Mouse (Mus musculus) testis, adult 2 months (tissue): ENCODE results near the gene Zfp59.
A peak's percentile ranks its signal among the peaks of the same experiment; 100 is the strongest.

ENCODE experiments used
- CTCF ChIP-seq: fragments of 200-500 bp; IDR thresholded peaks from 2 replicates; pipeline ENCODE4 v1.5.1; 2012; ENCODE audit warnings: low read depth, mild to moderate bottlenecking, inconsistent platforms, low read length, moderate library complexity; ENCODE audit not compliant: control insufficient read depth, insufficient read depth, insufficient replicate concordance
- POLR2A ChIP-seq: fragments of 200-500 bp; IDR thresholded peaks from 2 replicates; pipeline ENCODE4 v1.6.1; 2012; ENCODE audit warnings: low read depth, mild to moderate bottlenecking, inconsistent platforms, low read length, moderate library complexity; ENCODE audit not compliant: control insufficient read depth

GRCm38 (mm10) chr7:27804297-27805030, 33.9 kb upstream of the Zfp59 start:
- TF ChIP-seq CTCF (no peak), POLR2A (peak; percentile 82; the same call in 1 of the 2 replicates)
